Mouse (Mus musculus): ENCODE data around the gene Col1a1. TPM values are rescaled to one million over a fixed set of nuclear protein-coding genes. Genes with fewer than 3 reads are reported as not detected.
A peak's percentile ranks its signal among the peaks of the same experiment; 100 is the strongest.

Col1a1 gene
- total and polyA plus RNA-seq, 3 experiments, result 0.11 to 0.13 TPM; not detected in 1

GRCm38 (mm10) chr11:94941776-94942175 lies 5.8 kb downstream of the Col1a1 start:
- H3K27ac ChIP-seq (ENCODE audit: insufficient read depth, low read depth), result no peak overlapping the region
- H3K9ac ChIP-seq (ENCODE audit: insufficient read depth, low read depth), result no peak overlapping the region
- no peaks in the 10 kb centered on the region for H3K79me2 ChIP-seq (replicated peaks; ENCODE audit: control insufficient read depth, extremely low read depth, insufficient read depth, poor library complexity, severe bottlenecking)
- H3K4me3 ChIP-seq (replicated peaks in 1 of 3; ENCODE audit: low read depth in 2 of 3, low read length in 2 of 3, poor library complexity in 1 of 3), result no peak overlapping the region
- H3K4me2 ChIP-seq (ENCODE audit: insufficient read depth, low read depth, poor library complexity, severe bottlenecking), result no peak overlapping the region; the same call in 1 of the 2 replicates
- no peaks in the 10 kb centered on the region for H3K9me3 ChIP-seq (replicated peaks; ENCODE audit: low read length)
- DNase-seq (ENCODE audit: extremely low read depth), result no peak
- H3K27me3 ChIP-seq (replicated peaks), result peaks cover 96% of the 10 kb centered on the region
- TF ChIP-seq RCOR1 (conservative IDR thresholded peaks at IDR 0.05; ENCODE audit: low read depth, low read length) (no peak), CTCF (conservative IDR thresholded peaks at IDR 0.05 in 1 of 2, IDR thresholded peaks at IDR 0.05 in 1 of 2; ENCODE audit: low read depth in 2 of 2, low read length in 2 of 2) (no peak), HCFC1 (IDR thresholded peaks at IDR 0.05; ENCODE audit: low read depth, low read length) (no peak), JUN (IDR thresholded peaks at IDR 0.05; ENCODE audit: insufficient read depth, low read depth, low read length) (no peak), MYC (IDR thresholded peaks at IDR 0.05; ENCODE audit: low read depth, low read length) (no peak), GABPA (IDR thresholded peaks at IDR 0.05; ENCODE audit: insufficient replicate concordance, low read depth, low read length) (no peak), MAFK (IDR thresholded peaks at IDR 0.05; ENCODE audit: insufficient replicate concordance, low read length) (no peak), MXI1 (IDR thresholded peaks at IDR 0.05; ENCODE audit: low read depth, low read length) (no peak), SMC3 (IDR thresholded peaks at IDR 0.05; ENCODE audit: low read depth, low read length) (no peak), USF1 (IDR thresholded peaks at IDR 0.05; ENCODE audit: low read depth, low read length) (no peak), POLR2AphosphoS2 (IDR thresholded peaks at IDR 0.05; ENCODE audit: low read depth, low read length) (no peak), TBP (conservative IDR thresholded peaks at IDR 0.05; ENCODE audit: low read depth, low read length) (no peak), NELFE (IDR thresholded peaks at IDR 0.05; ENCODE audit: low read depth, low read length) (no peak), ZKSCAN1 (IDR thresholded peaks at IDR 0.05; ENCODE audit: borderline replicate concordance, low read depth, low read length) (no peak), MEF2A (IDR thresholded peaks at IDR 0.05; ENCODE audit: borderline replicate concordance, low read depth, low read length) (no peak), USF2 (conservative IDR thresholded peaks at IDR 0.05; ENCODE audit: low read depth, low read length) (no peak), TCF12 (IDR thresholded peaks at IDR 0.05; ENCODE audit: low read depth, low read length) (no peak), ETS1 (conservative IDR thresholded peaks at IDR 0.05; ENCODE audit: low read depth, low read length) (no peak), UBTF (IDR thresholded peaks at IDR 0.05; ENCODE audit: low read depth, low read length) (no peak), SIN3A (IDR thresholded peaks at IDR 0.05; ENCODE audit: low read length) (no peak)
- no peaks in the 10 kb centered on the region for H3K36me3 ChIP-seq (replicated peaks in 1 of 2; ENCODE audit: control insufficient read depth in 1 of 2, insufficient read depth in 1 of 2, low read length in 1 of 2)
- in situ Hi-C loops (cut with MboI; ENCODE audit: low pct_ligation_motif_present, low pct_unique_long_range_greater_than_20kb, low sequenced_read_pairs) (no loop called here), dilution Hi-C loops (cut with MboI; ENCODE audit: extremely low pct_ligation_motif_present, extremely low pct_unique_long_range_greater_than_20kb, low sequenced_read_pairs) (no loop called here)
- peaks cover 18 to 24% of the 10 kb centered on the region in 2 experiments for H3K4me1 ChIP-seq (ENCODE audit: control insufficient read depth in 1 of 2, insufficient read depth in 2 of 2)

GRCm38 (mm10) chr11:94942282-94943023 lies 6.4 kb downstream of the Col1a1 start:
- TF ChIP-seq RAD21 (IDR thresholded peaks at IDR 0.05; ENCODE audit: low read depth, low read length), result peak; percentile 23
- TF ChIP-seq CTCF (conservative IDR thresholded peaks at IDR 0.05 in 1 of 2, IDR thresholded peaks at IDR 0.05 in 1 of 2; ENCODE audit: low read depth in 2 of 2, low read length in 2 of 2), result peak; percentile 54 to 78; a peak in 3 of 4 replicates
- peak; percentile 61 for TF ChIP-seq SMC3 (IDR thresholded peaks at IDR 0.05; ENCODE audit: low read depth, low read length)
- no peak for TF ChIP-seq CHD1 (IDR thresholded peaks at IDR 0.05; ENCODE audit: low read depth, low read length)
- TF ChIP-seq JUND (conservative IDR thresholded peaks at IDR 0.05; ENCODE audit: low read depth, low read length), result no peak
- no peak for TF ChIP-seq JUN (IDR thresholded peaks at IDR 0.05; ENCODE audit: insufficient read depth, low read depth, low read length)
- no peak for TF ChIP-seq MYC (IDR thresholded peaks at IDR 0.05; ENCODE audit: low read depth, low read length)
- TF ChIP-seq ZKSCAN1 (IDR thresholded peaks at IDR 0.05; ENCODE audit: borderline replicate concordance, low read depth, low read length), result no peak
- TF ChIP-seq USF2 (conservative IDR thresholded peaks at IDR 0.05; ENCODE audit: low read depth, low read length), result no peak
- TF ChIP-seq KAT2A (IDR thresholded peaks at IDR 0.05; ENCODE audit: insufficient replicate concordance, low read length), result no peak
- Histone ChIP-seq H3K79me2 (replicated peaks; ENCODE audit: control insufficient read depth, extremely low read depth, insufficient read depth, poor library complexity, severe bottlenecking) (no peaks in the 10 kb centered on the region), H3K4me2 (ENCODE audit: insufficient read depth, low read depth, poor library complexity, severe bottlenecking) (no peak overlapping the region), H3K4me1 (ENCODE audit: control insufficient read depth in 1 of 2, insufficient read depth in 2 of 2) (peaks cover 17 to 18% of the 10 kb centered on the region in 2 experiments), H3K4me3 (replicated peaks in 1 of 3; ENCODE audit: low read depth in 2 of 3, low read length in 2 of 3, poor library complexity in 1 of 3) (peak overlapping the region in 1 of 3 experiments; percentile 1), H3K9me3 (replicated peaks; ENCODE audit: low read length) (no peaks in the 10 kb centered on the region), H3K36me3 (replicated peaks in 1 of 2; ENCODE audit: control insufficient read depth in 1 of 2, insufficient read depth in 1 of 2, low read length in 1 of 2) (no peaks in the 10 kb centered on the region), H3K27ac (ENCODE audit: insufficient read depth, low read depth) (no peak overlapping the region), H3K27me3 (replicated peaks) (peaks cover 100% of the 10 kb centered on the region), H3K9ac (ENCODE audit: insufficient read depth, low read depth) (no peak overlapping the region)
- dilution Hi-C loops (cut with MboI; ENCODE audit: extremely low pct_ligation_motif_present, extremely low pct_unique_long_range_greater_than_20kb, low sequenced_read_pairs), result no loop called here
- in situ Hi-C loops (cut with MboI; ENCODE audit: low pct_ligation_motif_present, low pct_unique_long_range_greater_than_20kb, low sequenced_read_pairs), result no loop called here
- peak; percentile 77 for DNase-seq (ENCODE audit: extremely low read depth)
